Mouse (Mus musculus) stomach, embryonic 14.5 days (tissue): ENCODE results near the gene Emilin1. TPM values are rescaled to one million over a fixed set of nuclear protein-coding genes. Genes with fewer than 3 reads are reported as not detected.

Source experiments
- ATAC-seq: fragments of 200-750 bp; cut with Nextera tagmentation; 2 replicates; pipeline ENCODE4 v1.8.0; 2017; ENCODE audit warnings: low read depth, moderate TSS enrichment; ENCODE audit not compliant: insufficient number of reproducible peaks, insufficient read depth, low FRiP score
- H3K27ac ChIP-seq: fragments of 300-500 bp; sonication (generic); 2 replicates; pipeline ENCODE4 v1.5.1; 2014; ENCODE audit warnings: mild to moderate bottlenecking, low read length, moderate library complexity, mixed read lengths
- H3K27me3 ChIP-seq: fragments of 300-500 bp; sonication (generic); 2 replicates; pipeline ENCODE4 v1.6.1; 2014; ENCODE audit warnings: low read length, control low read depth, mixed read lengths; ENCODE audit not compliant: control insufficient read depth, insufficient read depth
- H3K36me3 ChIP-seq: fragments of 300-500 bp; sonication (generic); 2 replicates; pipeline ENCODE4 v1.6.1; 2014; ENCODE audit warnings: mild to moderate bottlenecking, control low read depth, low read length, moderate library complexity, mixed read lengths; ENCODE audit not compliant: control insufficient read depth, insufficient read depth
- H3K4me1 ChIP-seq: fragments of 300-500 bp; sonication (generic); 2 replicates; pipeline ENCODE4 v1.6.1; 2014; ENCODE audit warnings: low read length, control low read depth, mixed read lengths; ENCODE audit not compliant: control insufficient read depth, insufficient read depth
- H3K4me2 ChIP-seq: fragments of 300-500 bp; sonication (generic); replicated peaks from 2 replicates; pipeline ENCODE4 v1.6.1; 2014; ENCODE audit warnings: low read depth, low read length, control low read depth
- H3K4me3 ChIP-seq: fragments of 300-500 bp; sonication (generic); 2 replicates; pipeline ENCODE4 v1.5.1; 2014; ENCODE audit warnings: low read depth, low read length, control low read depth
- H3K9ac ChIP-seq: fragments of 300-500 bp; sonication (generic); replicated peaks from 2 replicates; pipeline ENCODE4 v1.6.1; 2014; ENCODE audit warnings: low read depth, mild to moderate bottlenecking, control low read depth, low read length, moderate library complexity, mixed read lengths
- H3K9me3 ChIP-seq: fragments of 300-500 bp; sonication (generic); 2 replicates; pipeline ENCODE4 v1.6.1; 2016; ENCODE audit warnings: low read depth, low read length, control low read depth; ENCODE audit not compliant: control insufficient read depth
- WGBS: fragments of 180-500 bp; shearing (Covaris S2); extraction: QIAGEN DNeasy Blood & Tissue Kit; methylation state at CpG from one replicate; pipeline ENCODE4 v1.1.7; 2014; 5-methylcytosine and 5-hydroxymethylcytosine counted together
- polyA plus RNA-seq: library from polyadenylated mRNA; unstranded; fragments of >200 nt; fragmentation: Nextera tagmentation; extraction: Ambion mirVana; gene quantifications from 2 replicates; pipeline ENCODE4 v1.2.1, GENCODE M21; 2014

Gene Emilin1
- polyA plus RNA-seq, 1 experiment from 2014 or later, result 208 TPM

DNA sequence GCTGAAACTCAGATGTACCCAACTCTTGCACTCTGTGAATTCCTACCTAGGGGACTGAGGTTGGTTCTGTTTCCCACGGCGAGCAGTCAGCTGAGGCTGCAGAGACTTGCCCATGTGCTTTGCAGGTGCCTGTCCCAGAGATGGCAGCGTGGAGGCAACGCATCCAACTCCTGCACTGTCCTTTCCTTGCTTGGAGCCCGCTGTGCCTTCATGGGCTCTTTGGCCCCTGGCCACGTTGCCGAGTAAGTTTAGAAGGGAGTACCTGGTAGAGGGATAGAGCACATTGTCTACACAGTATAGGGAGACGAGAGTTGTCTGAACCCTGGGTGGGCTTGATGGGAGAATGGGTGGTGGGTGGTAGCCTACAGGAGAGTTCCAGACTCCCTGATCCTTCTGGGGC, 11.4 kb downstream of the Emilin1 start:
- H3K9ac ChIP-seq, result no peak overlapping the region
- peaks cover 11% of the 10 kb centered on the region for H3K36me3 ChIP-seq
- no peak overlapping the region for H3K4me2 ChIP-seq
- H3K4me3 ChIP-seq, result no peak overlapping the region
- no peak overlapping the region for H3K27ac ChIP-seq
- ATAC-seq, result no peak
- no peaks in the 10 kb centered on the region for H3K27me3 ChIP-seq
- H3K4me1 ChIP-seq, result peaks cover 12% of the 10 kb centered on the region
- no peaks in the 10 kb centered on the region for H3K9me3 ChIP-seq
- WGBS, result 79% methylated on average over 8 of the region's 8 CpGs

DNA sequence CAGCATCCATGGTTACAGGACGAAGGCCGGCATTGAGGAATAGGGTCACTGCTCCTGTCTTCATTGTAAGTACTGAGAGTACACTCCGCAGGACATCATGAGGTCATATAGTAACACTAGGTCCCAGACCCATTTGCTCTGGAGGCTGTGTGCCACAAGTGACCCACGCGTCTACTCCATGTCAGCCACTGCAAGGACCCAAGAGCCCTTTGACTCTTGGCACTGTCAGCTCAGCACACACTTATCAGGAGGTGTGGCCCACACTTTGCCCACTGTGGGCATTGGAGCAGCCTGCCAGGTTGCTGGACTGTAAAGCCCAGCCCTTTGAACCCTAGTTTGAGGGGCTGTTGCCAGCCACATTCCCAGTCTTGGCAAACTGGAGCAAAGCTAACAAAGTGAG, 12.0 kb downstream of the Emilin1 start:
- no peaks in the 10 kb centered on the region for H3K27me3 ChIP-seq
- 92% methylated on average over 5 of the region's 5 CpGs for WGBS

DNA sequence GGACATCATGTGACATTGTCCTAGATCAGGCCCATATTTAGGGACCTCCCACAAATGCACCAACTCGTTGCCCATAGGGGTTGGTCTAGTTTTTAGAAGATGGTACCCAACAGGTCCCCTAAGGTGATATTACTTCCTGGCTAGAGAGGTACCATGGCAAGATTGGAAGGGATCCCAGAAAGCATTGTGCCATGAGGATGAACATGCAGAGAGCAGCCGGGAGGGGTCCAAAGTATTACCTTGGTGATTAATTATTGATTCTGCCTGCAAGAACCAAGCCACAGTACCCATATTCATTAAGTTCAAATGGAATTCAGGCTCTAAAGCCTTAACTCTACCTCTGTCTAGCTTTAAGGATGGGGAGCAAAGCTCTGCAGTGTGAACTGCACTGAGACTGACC, 12.9 kb downstream of the Emilin1 start:
- no peak overlapping the region for H3K9ac ChIP-seq
- H3K27me3 ChIP-seq, result no peaks in the 10 kb centered on the region
- ATAC-seq, result no peak
- WGBS, result 83% methylated on average over 2 of the region's 2 CpGs
- H3K27ac ChIP-seq, result no peak overlapping the region
- H3K9me3 ChIP-seq, result no peaks in the 10 kb centered on the region
- no peak overlapping the region for H3K4me2 ChIP-seq
- no peak overlapping the region for H3K4me3 ChIP-seq
- peaks cover 7% of the 10 kb centered on the region for H3K36me3 ChIP-seq
- peaks cover 12% of the 10 kb centered on the region for H3K4me1 ChIP-seq

More for the DNA sequence above, 12.0 kb downstream of the Emilin1 start:
- Histone ChIP-seq H3K4me1 (peaks cover 12% of the 10 kb centered on the region), H3K9ac (no peak overlapping the region), H3K4me2 (no peak overlapping the region), H3K27ac (no peak overlapping the region), H3K9me3 (no peaks in the 10 kb centered on the region), H3K4me3 (no peak overlapping the region), H3K36me3 (peaks cover 10% of the 10 kb centered on the region)
- ATAC-seq, result no peak

DNA sequence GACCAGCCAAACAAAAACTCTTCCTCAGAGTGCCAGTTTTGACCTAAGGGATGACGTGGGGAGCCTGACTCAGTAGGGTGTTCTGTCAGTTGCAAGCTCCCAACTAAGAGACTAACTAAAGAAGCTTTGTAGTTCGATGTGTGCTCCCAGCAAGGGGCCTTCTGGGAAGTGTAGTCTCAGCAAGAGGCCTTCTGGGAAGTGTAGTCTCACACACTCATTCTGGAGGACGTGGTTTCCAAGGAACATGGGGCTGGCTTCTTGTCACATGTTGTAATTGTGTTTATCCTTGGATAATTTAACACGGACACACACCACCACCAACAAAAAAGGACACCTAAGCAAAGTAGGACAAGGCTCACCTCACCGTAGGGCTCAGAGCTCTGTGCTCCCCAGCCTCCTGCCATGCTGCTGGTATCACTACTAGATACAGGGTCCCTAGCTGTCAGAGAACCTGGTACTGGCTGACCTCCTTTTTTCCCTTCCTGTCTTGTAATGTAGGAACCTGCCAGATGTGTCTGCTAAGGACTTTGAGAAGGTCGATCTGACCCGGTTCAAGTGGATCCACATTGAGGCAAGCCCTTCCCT, 14.8 kb downstream of the Emilin1 start:
- H3K9ac ChIP-seq, result no peak overlapping the region
- H3K4me3 ChIP-seq, result no peak overlapping the region
- ATAC-seq, result no peak
- H3K4me1 ChIP-seq, result no peaks in the 10 kb centered on the region; the same call in 1 of the 2 replicates
- H3K9me3 ChIP-seq, result no peaks in the 10 kb centered on the region
- no peaks in the 10 kb centered on the region for H3K27me3 ChIP-seq
- no peaks in the 10 kb centered on the region for H3K36me3 ChIP-seq
- 42% methylated on average over 7 of the region's 7 CpGs for WGBS
- H3K27ac ChIP-seq, result no peak overlapping the region
- H3K4me2 ChIP-seq, result 0 out of 2 replicates have a peak overlapping the region, but pooled peaks have one; percentile 13

DNA sequence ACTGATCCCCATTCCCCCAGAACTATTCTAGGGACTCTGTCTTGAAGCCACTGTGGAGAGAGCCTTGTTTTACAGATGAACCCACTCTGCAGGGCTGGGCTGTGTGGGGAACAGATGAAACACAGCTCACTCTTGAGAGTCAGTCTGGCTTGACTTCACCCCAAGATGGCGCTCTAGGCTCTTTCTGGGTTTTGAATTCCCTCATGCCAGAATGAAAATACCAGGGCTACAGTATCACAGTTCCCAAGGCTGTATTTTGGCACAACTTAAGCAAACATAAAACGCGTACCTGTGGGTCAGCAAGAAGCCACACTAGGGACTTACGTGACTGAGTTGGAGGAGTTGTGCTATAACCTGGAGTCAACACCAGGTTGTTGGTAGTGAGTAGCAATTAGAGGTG, 16.9 kb downstream of the Emilin1 start:
- 44% methylated on average over 4 of the region's 4 CpGs for WGBS

DNA sequence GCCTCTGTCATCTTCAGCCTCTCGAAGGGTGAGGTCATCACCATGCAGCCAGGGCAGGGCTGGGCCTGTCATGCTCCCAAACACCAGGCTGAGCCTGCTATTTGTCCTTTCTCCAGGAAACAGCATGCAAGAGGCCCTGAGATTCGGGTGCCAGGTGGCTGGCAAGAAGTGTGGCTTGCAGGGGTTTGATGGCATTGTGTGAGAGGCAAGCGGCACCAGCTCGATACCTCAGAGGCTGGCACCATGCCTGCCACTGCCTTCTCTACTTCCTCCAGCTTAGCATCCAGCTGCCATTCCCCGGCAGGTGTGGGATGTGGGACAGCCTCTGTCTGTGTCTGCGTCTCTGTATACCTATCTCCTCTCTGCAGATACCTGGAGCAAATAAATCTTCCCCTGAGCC, 17.6 kb downstream of the Emilin1 start:
- Histone ChIP-seq H3K4me2 (no peak overlapping the region), H3K9ac (no peak overlapping the region), H3K27ac (no peak overlapping the region), H3K27me3 (no peaks in the 10 kb centered on the region), H3K4me3 (no peak overlapping the region), H3K36me3 (no peaks in the 10 kb centered on the region), H3K9me3 (no peaks in the 10 kb centered on the region), H3K4me1 (no peaks in the 10 kb centered on the region)
- WGBS, result 82% methylated on average over 6 of the region's 6 CpGs
- ATAC-seq, result no peak

More for the DNA sequence above, 16.9 kb downstream of the Emilin1 start:
- no peak overlapping the region for H3K4me3 ChIP-seq
- H3K36me3 ChIP-seq, result no peaks in the 10 kb centered on the region
- no peaks in the 10 kb centered on the region for H3K9me3 ChIP-seq
- no peaks in the 10 kb centered on the region for H3K4me1 ChIP-seq
- no peak overlapping the region for H3K27ac ChIP-seq
- H3K27me3 ChIP-seq, result no peaks in the 10 kb centered on the region
- no peak overlapping the region for H3K4me2 ChIP-seq
- no peak for ATAC-seq
- no peak overlapping the region for H3K9ac ChIP-seq

DNA sequence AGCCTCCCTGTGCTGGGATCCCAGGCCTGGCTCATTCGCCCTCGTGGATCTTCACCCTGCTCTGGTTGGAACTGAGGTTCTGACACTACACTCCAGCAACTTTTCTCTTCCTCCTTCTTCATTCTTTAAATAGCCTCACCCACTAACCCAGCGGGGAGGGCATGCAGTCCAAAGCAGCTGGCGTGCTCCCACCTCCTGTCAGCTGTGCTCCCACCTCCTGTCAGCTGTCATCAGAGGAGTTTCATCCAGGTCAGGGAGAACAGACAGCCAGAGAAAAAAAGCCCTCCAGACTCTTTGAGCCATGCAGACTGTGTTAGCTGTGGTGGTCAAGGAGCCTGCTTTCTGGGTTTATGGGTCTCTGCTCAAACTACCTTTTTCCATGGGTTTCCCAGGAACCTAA, 18.2 kb downstream of the Emilin1 start:
- Histone ChIP-seq H3K9ac (no peak overlapping the region), H3K4me3 (no peak overlapping the region), H3K4me2 (no peak overlapping the region), H3K27ac (no peak overlapping the region), H3K4me1 (no peaks in the 10 kb centered on the region), H3K9me3 (no peaks in the 10 kb centered on the region), H3K36me3 (no peaks in the 10 kb centered on the region), H3K27me3 (no peaks in the 10 kb centered on the region)
- no peak for ATAC-seq
- WGBS, result 84% methylated on average over 4 of the region's 4 CpGs

DNA sequence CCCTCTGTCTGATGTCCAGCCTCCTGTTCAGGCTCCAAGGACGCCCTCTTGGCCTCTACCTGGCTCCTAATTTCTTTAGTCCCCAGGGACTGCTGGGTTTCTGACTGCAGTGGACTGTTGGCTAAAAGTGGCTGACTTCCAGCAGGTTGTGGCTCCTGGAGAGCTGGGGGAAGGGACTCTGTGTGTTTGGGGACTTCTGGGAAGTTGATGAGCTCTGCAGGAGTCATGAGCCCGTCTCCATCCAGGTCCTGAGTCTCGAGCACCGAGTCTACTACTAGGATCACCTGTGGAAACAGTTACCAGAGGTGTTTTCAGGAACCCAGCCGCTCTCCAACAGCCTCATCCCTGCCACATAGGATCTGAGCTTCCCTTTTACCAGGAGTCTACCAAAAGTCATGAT, 20.5 kb downstream of the Emilin1 start:
- Histone ChIP-seq H3K9me3 (no peaks in the 10 kb centered on the region), H3K36me3 (no peaks in the 10 kb centered on the region), H3K4me3 (no peak overlapping the region), H3K4me1 (no peaks in the 10 kb centered on the region), H3K27ac (no peak overlapping the region), H3K27me3 (no peaks in the 10 kb centered on the region), H3K9ac (no peak overlapping the region), H3K4me2 (no peak overlapping the region)
- ATAC-seq, result no peak
- WGBS, result 62% methylated on average over 5 of the region's 5 CpGs
